Mouse (Mus musculus): ENCODE results near the gene Iqsec1. TPM values are rescaled to one million over a fixed set of nuclear protein-coding genes. Genes with fewer than 3 reads are reported as not detected.

Gene Iqsec1
- total and polyA plus RNA-seq, 3 experiments, result 17.0 to 90.4 (median 83.5) TPM

- TF ChIP-seq MAFK (IDR thresholded peaks at IDR 0.05; ENCODE audit: insufficient replicate concordance, low read length) (no peak), ZNF384 (IDR thresholded peaks at IDR 0.05; ENCODE audit: low read depth, low read length) (no peak), USF2 (conservative IDR thresholded peaks at IDR 0.05; ENCODE audit: low read depth, low read length) (no peak), GABPA (IDR thresholded peaks at IDR 0.05; ENCODE audit: insufficient replicate concordance, low read depth, low read length) (no peak), SIN3A (IDR thresholded peaks at IDR 0.05; ENCODE audit: low read length) (no peak), SMC3 (IDR thresholded peaks at IDR 0.05; ENCODE audit: low read depth, low read length) (no peak), JUND (conservative IDR thresholded peaks at IDR 0.05; ENCODE audit: low read depth, low read length) (no peak), HCFC1 (IDR thresholded peaks at IDR 0.05; ENCODE audit: low read depth, low read length) (no peak), RCOR1 (conservative IDR thresholded peaks at IDR 0.05; ENCODE audit: low read depth, low read length) (no peak), NRF1 (IDR thresholded peaks at IDR 0.05; ENCODE audit: low read depth, low read length) (no peak), MXI1 (IDR thresholded peaks at IDR 0.05; ENCODE audit: low read depth, low read length) (no peak)
- dilution Hi-C loops (cut with MboI; ENCODE audit: extremely low pct_ligation_motif_present, extremely low pct_unique_long_range_greater_than_20kb, low sequenced_read_pairs), result no loop called here
- in situ Hi-C loops (cut with MboI; ENCODE audit: low pct_ligation_motif_present, low pct_unique_long_range_greater_than_20kb, low sequenced_read_pairs), result no loop called here
Observed at GRCm38 (mm10) chr6:90772120-90772519, 216.4 kb downstream of the Iqsec1 start.

DNA sequence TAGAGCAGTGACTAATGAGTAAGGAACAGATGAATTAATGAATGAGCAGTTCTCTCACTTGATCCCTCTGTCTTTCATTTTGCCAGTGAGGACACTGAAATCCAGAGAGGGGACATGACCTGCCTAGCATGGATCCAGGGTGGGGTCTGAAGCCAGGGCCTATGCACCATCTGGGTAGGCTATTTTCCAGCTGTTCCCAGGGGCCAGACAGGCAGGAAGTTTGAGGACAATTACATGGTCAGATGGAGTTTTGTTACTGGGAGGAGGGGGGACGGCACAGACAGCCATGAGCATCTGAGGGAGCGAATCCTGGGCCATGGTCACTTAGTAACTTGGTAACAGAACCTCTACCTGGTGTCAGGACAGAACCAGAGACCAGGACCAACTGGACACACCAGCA is 220.0 kb downstream of the Iqsec1 start:
- no peak overlapping the region for H3K27ac ChIP-seq (ENCODE audit: insufficient read depth, low read depth)
- no peak for TF ChIP-seq MXI1 (IDR thresholded peaks at IDR 0.05; ENCODE audit: low read depth, low read length)
- TF ChIP-seq ZMIZ1 (IDR thresholded peaks at IDR 0.05; ENCODE audit: low read depth, low read length), result no peak
- no peak for TF ChIP-seq ZKSCAN1 (IDR thresholded peaks at IDR 0.05; ENCODE audit: borderline replicate concordance, low read depth, low read length)
- TF ChIP-seq E2F4 (IDR thresholded peaks at IDR 0.05; ENCODE audit: insufficient replicate concordance, low read depth, low read length), result no peak
- no peak for TF ChIP-seq MAX (IDR thresholded peaks at IDR 0.05; ENCODE audit: low read length)
- TF ChIP-seq ELF1 (IDR thresholded peaks at IDR 0.05; ENCODE audit: low read depth, low read length), result no peak
- TF ChIP-seq IRF4 (IDR thresholded peaks at IDR 0.05; ENCODE audit: low read depth, low read length), result no peak
- no peak for TF ChIP-seq ZC3H11A (IDR thresholded peaks at IDR 0.05; ENCODE audit: low read depth, low read length)
- TF ChIP-seq JUND (conservative IDR thresholded peaks at IDR 0.05; ENCODE audit: low read depth, low read length), result no peak
- TF ChIP-seq JUN (IDR thresholded peaks at IDR 0.05; ENCODE audit: insufficient read depth, low read depth, low read length), result no peak
- TF ChIP-seq MYC (IDR thresholded peaks at IDR 0.05; ENCODE audit: low read depth, low read length), result no peak
- no peak for TF ChIP-seq MAFK (IDR thresholded peaks at IDR 0.05; ENCODE audit: insufficient replicate concordance, low read length)
- no peak for TF ChIP-seq MAZ (IDR thresholded peaks at IDR 0.05; ENCODE audit: low read depth, low read length)
- TF ChIP-seq NELFE (IDR thresholded peaks at IDR 0.05; ENCODE audit: low read depth, low read length), result no peak
- no peak overlapping the region for H3K9ac ChIP-seq (ENCODE audit: insufficient read depth, low read depth)
- no peaks in the 10 kb centered on the region for H3K36me3 ChIP-seq (replicated peaks in 1 of 2; ENCODE audit: control insufficient read depth in 1 of 2, insufficient read depth in 1 of 2, low read length in 1 of 2)
- H3K4me3 ChIP-seq (replicated peaks in 1 of 3; ENCODE audit: low read depth in 2 of 3, low read length in 2 of 3, poor library complexity in 1 of 3), result no peak overlapping the region
- peaks cover 27 to 60% of the 10 kb centered on the region in 2 experiments for H3K4me1 ChIP-seq (ENCODE audit: control insufficient read depth in 1 of 2, insufficient read depth in 2 of 2)
- in situ Hi-C loops (cut with MboI; ENCODE audit: low pct_ligation_motif_present, low pct_unique_long_range_greater_than_20kb, low sequenced_read_pairs) (no loop called here), dilution Hi-C loops (cut with MboI; ENCODE audit: extremely low pct_ligation_motif_present, extremely low pct_unique_long_range_greater_than_20kb, low sequenced_read_pairs) (no loop called here)
- H3K79me2 ChIP-seq (replicated peaks; ENCODE audit: control insufficient read depth, extremely low read depth, insufficient read depth, poor library complexity, severe bottlenecking), result peaks cover 4% of the 10 kb centered on the region
- no peaks in the 10 kb centered on the region for H3K9me3 ChIP-seq (replicated peaks; ENCODE audit: low read length)
- no peak overlapping the region for H3K4me2 ChIP-seq (ENCODE audit: insufficient read depth, low read depth, poor library complexity, severe bottlenecking)
- DNase-seq (ENCODE audit: extremely low read depth), result no peak
- no peaks in the 10 kb centered on the region for H3K27me3 ChIP-seq (replicated peaks)

More at GRCm38 (mm10) chr6:90772120-90772519, 216.4 kb downstream of the Iqsec1 start:
- Histone ChIP-seq H3K9me3 (replicated peaks; ENCODE audit: low read length) (peaks cover 4% of the 10 kb centered on the region), H3K79me2 (replicated peaks; ENCODE audit: control insufficient read depth, extremely low read depth, insufficient read depth, poor library complexity, severe bottlenecking) (no peaks in the 10 kb centered on the region), H3K9ac (ENCODE audit: insufficient read depth, low read depth) (no peak overlapping the region), H3K4me3 (replicated peaks in 1 of 3; ENCODE audit: low read depth in 2 of 3, low read length in 2 of 3, poor library complexity in 1 of 3) (no peak overlapping the region), H3K4me1 (ENCODE audit: control insufficient read depth in 1 of 2, insufficient read depth in 2 of 2) (peaks cover 16 to 38% of the 10 kb centered on the region in 2 experiments), H3K27me3 (replicated peaks) (no peaks in the 10 kb centered on the region), H3K36me3 (replicated peaks in 1 of 2; ENCODE audit: control insufficient read depth in 1 of 2, insufficient read depth in 1 of 2, low read length in 1 of 2) (no peaks in the 10 kb centered on the region), H3K4me2 (ENCODE audit: insufficient read depth, low read depth, poor library complexity, severe bottlenecking) (no peak overlapping the region), H3K27ac (ENCODE audit: insufficient read depth, low read depth) (no peak overlapping the region)
- DNase-seq (ENCODE audit: extremely low read depth), result no peak
